Mouse (Mus musculus): Measurements from ENCODE around the gene Pi4k2b. TPM values are rescaled to one million over a fixed set of nuclear protein-coding genes. Genes with fewer than 3 reads are reported as not detected.
A peak's percentile ranks its signal among the peaks of the same experiment; 100 is the strongest.
"Not testable (repeated sequence)": the region's sequence is repeated elsewhere in the genome, so short reads cannot be mapped to it uniquely, and the experiment has no call there.

Pi4k2b gene
- total RNA-seq, 2 experiments from 2014 or later, result 1.5 to 2.6 TPM

DNA sequence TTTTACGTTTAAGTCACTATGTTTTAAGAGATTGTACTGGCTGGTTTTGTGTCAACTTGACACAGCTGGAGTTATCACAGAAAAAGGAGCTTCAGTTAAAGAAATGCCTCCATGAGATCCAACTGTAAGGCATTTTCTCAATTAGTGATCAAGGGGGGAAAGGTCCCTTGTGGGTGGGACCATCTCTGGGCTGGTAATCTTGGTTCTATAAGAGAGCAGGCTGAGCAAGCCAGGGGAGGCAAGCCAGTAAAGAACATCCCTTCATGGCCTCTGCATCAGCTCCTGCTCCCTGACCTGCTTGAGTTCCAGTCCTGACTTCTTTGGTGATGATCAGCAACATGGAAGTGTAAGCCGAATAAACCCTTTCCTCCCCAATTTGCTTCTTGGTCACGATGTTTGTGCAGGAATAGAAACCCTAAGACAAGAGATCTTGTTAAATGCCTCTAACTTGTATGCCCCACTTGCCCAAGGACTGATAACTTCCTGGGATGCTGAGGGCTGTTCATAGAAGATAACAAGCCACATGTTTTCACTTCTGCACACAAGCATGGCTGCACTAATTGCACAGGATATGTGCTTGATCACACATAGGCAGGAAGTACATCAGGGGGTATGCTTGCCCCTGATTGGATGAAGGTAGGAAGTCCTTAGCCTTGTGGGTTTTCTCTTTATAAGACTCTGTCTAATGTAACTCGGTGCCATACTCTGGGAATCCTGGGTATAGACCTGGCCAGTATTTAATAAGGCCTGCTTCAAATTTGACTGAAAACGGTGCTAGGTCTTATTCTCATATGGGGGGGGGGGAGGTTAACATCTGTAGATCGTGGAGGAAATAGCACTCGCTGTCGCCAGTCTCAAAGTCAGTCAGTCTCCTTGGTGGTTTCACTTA, 35.3 kb downstream of the Pi4k2b start:
- not testable (repeated sequence) for DNase-seq

DNA sequence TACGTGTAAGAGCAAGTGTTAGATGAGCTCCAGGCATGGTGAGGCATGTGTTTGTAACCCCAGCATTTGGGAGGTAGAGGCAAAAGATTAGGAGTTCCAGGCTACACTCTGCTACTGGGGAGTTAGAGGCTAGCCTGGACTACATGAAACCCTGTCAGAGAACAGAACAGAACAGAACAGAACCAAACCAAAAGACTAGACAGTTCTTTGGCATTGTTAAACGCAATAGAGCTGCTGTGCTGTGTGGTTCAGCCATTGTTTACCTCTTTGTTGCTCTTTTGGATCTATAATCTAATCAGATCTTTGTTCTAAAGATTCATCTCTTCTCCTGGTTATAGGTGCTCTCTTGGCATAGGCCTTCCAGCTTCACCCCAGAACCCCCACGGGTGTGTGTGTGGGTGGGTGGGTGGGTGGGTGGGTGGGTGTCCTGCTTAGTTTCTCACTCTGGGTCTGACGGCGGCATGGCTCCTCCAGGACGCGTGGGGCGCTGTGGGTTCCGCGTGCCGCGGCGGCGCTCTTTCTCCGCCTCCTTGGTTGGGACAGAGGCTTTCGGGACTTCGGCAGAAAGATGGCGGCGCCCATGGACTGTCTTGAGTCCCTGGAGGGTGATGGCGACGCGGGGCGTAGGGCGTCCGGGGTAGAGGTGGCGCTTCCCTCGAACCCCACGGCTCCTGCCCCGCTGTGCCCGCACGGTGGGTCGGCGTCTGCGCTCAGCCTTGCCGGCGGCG, 41.3 kb downstream of the Pi4k2b start:
- DNase-seq, result peak; percentile 86 to 89

DNA sequence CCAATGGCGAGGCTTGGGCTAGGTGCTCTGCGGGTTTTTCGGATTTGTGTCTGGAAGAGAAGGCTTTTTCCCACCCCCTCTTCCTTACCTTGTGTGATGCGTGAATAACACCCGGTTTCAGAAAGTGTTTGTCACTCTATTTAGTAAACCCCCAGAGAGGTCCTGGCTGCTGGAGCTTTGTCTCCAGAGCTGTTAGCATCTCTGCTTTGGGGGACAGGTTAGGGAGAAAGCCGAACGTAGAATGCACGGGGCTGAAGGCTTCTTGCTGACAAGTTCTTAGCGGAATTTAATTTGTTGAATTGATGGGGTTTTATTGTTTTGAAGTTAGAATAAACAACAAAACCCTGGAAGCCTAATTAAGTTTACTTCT, 41.9 kb downstream of the Pi4k2b start:
- DNase-seq, result no peak

DNA sequence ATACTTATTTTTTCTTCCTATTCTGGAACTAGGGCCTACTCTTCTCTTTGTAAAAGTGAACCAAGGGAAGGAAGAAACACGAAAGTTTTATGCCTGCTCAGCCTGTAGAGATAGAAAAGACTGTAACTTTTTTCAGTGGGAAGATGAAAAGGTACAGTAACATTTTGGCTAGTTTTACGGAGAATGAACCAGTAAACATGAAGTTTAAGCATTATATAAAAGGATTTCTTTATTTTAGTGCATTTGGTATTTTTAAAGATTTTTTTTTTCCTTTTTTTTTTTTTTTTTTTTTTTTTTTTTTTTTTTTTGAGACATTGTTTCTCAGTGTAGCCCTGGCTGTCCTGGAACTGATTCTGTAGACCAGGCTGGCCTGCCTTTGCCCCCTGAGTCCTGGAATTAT, 42.6 kb downstream of the Pi4k2b start:
- no peak for DNase-seq

DNA sequence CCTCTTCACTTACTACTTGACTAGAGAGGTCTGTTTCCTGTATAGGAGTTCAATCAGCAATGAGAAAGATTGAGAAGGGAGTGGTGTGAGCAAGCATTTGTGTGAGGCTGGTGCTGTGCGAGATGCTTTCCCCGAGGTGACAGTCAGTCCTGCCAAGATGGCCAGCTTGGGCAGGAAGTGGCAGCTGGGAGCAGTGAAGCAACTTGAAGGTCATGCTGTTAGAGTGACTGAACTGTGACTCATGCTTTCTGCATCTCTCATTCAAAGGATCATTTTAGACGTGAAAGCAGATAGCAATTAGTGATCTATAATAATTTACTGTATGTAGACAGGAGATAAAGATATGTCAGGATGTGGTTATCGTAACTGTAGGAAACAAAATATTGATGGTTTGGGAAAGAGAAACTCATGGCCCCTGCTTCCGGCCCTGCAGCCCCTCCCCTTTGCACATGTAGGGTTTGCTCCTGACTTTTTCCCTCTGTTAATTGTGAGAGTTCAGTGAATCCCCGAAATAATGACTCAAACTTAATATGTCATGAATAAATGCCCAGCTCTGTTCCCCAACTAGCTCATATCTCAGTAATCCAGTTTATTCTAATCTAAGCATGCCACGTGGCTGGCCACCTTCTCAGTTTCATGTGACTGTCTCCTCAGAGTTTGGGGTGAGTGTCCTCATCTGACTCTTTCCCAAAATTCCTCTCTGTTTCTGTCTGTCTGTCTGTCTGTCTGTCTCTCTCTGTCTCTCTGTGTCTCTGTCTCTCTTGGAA, 45.4 kb downstream of the Pi4k2b start:
- no peak for DNase-seq

DNA sequence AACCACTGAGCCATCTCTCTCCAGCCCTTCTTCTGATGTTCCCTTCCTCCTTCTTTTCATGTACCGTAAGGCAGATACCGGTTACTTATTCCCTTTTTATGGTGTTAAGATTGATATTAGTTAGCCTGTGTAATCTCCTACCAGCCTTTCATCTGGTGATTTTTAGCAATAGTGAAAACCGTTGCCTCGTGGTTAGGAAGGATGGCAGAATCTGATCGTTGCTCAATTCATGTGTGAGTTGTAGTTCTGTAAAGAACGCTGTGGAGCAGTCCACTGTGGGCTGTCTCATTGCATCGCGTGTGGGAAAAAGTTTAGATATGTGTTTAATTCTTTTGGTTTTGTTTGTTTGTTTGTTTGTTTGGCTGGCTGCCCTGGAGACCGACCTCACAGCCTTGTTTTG, 51.9 kb downstream of the Pi4k2b start:
- DNase-seq, result no peak

DNA sequence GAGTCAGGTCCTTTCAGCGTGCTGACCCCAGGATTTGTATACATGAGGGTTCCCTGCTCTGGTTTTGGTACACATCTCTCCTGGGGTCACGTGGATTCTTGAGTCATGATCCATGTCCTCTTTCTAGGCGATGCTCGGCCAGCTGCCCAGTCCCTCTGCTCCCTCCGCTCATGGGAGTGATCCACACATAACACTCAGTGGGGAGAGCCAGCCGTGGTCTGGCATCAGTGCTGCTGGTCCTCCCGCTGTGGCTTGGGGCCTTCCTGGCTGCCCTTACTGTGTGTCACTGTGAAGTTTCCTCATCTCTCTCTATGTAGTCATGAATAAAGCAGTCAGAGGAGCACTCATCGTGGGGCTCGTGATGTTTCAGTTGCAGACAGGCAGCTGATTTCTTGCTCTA, 52.7 kb downstream of the Pi4k2b start:
- DNase-seq, result peak in 1 of 2 experiments; percentile 14

DNA sequence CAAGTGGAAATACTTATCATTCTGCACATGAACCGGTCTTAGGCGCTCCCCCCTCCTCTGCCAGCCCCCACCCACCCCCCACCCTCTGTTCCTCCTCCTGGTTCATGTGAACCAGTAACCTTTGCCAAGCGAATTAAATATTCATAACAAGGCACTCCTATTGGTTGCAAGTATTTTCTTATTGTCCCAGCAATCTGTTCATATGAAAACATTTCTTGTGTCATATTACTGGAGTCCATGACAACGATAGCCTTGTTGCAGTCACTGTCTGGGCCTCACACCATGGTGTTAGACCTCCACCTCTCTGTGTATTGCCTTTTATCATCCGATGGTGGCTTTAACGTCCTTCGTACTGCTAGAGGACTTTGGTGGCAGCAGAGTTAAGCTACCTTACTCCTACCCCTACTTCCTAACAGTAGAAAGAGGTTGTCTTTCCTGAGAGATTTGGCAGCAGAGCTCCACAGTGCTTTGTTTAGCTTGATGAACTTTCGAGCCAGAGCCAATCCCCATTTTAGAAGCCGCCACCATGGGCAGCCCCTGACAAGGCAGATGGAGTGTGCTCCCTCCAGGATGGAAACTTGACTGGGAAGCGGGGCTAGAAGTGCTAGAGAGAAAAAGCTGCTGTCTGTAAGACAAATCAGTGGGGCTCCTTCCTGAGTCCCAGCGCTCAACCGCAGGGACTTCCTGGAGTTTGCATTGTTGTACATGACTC, 58.1 kb downstream of the Pi4k2b start:
- DNase-seq, result no peak

DNA sequence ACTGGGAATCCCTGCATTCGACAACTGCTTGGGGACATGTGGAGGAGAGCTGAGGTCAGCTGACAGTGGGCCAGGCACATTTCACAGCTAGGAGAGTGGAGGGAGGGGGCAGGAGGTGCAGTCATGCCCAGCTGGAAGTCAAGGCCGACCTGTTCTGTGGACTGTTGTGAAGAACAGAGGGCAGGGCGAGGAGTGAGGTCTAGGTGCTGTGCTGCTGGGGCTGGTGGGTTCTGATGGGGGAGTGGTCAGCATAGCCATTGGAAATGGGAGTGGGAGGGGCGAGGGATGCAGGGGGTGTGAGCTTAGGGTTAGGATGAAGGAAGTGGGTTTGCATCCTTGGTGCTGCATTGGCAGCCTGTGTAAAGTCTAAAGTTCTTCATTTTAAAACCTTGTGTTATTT, 64.4 kb downstream of the Pi4k2b start:
- DNase-seq, result no peak

DNA sequence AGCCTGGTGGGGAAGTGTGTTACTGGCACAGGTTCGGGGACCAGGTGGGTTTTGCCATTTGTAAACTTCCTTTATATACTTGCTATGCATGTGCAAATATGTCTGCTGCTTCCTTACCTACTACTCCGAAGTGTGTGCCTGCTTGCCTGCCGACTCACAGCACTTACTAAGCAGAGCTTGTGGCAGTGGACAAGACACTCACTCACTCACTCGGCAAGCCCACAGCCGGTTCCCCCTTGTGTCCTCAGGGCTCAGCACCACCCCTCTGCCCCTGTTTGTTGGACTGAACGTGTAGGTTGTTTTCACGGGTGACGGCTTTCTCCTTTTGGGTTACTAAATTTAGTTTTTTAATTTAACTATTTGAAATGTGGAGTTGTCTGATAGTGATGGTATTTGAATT, 65.0 kb downstream of the Pi4k2b start:
- DNase-seq, result no peak

DNA sequence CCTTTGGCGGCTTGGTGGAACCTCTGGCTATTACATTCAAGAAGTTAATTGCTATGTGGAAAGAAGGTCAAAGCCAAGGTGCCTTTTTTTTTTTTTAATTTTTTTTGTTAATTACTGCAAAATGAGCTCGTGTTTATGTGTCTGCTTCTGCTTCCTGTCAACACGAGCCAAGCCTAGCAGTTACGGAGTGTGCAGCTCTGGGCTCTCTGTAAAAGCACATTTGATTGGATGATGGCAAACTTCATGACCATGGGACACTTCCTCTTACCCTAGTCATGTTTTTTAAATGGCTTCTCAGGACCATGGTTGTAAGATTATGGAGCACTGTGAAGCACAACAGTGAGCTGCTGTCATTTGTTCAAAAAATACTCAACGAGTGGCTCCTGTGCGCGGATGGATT, 65.7 kb downstream of the Pi4k2b start:
- DNase-seq, result no peak

DNA sequence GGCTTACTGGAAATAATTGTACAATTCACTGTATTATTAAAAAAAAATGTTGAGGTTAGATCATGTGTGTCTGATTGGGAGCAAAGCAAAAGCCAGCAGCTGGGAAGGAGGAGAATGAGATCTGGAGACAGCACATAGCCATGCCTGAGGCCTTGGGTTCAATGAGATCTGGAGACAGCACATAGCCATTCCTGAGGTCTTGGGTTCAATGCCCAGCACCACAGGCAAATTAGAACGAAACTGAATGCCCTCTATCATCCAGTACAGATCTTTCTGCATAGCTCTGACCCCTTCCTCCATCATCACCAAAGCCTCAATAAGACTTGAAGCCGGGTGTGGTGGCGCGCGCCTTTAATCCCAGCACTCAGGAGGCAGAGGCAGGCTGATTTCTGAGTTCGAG, 69.1 kb downstream of the Pi4k2b start:
- no peak for DNase-seq

DNA sequence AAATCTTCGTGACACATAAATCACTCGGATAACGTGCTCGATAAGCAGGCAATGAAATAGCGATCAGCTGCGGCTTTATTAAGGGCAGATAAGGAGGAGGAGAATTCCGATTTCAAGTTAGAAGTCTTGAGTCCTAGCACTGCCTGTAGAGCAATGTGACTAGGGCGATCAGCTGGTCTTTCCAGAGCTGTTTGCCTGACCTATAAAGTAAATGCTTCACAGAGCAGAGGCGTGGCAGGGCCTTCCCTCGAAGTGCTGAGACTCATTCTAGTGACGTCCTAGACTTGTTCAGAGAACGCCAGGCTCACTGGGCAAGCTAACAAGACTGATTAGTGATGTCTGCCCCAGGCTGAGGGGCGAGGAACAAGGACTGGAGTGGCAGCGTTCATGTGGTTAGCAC, 69.7 kb downstream of the Pi4k2b start:
- DNase-seq, result no peak

DNA sequence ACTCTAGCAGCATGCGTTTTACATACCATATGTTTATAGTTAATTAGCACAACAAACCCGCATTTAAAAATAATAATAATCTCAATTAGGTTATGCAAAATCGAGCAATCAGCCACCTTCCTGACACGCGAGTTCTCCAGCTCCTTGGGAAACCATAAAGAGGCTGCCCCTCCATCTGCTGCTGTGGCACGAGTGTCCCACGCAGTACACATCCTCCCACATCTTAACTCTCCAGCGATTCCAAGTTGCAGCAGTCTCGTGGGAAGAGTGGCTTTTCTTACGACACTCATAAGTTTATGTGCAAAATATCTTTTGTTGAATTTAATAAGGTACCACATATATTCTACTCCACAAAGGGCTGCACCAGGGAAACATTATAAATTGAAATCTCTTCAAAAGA, 71.1 kb downstream of the Pi4k2b start:
- DNase-seq, result no peak

DNA sequence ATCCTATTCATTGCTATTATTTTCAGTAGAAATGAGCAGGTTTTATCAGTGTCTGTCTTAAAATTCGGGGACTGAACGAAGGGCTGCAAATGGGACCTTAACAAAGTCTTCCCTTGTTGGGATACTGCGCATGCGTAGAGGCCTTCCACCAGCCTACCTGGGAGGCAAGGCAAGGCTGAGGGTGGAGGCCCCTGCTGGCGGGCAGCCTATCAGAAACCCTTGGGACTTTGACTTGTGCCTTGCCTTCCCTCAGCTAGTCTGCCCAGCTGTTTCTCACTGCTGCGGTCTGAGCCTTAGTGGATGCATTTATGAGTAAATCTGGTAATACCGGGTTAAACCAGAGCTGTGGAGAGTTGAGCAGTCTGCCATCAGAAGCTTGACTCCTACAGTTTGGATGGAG, 71.9 kb downstream of the Pi4k2b start:
- no peak for DNase-seq

DNA sequence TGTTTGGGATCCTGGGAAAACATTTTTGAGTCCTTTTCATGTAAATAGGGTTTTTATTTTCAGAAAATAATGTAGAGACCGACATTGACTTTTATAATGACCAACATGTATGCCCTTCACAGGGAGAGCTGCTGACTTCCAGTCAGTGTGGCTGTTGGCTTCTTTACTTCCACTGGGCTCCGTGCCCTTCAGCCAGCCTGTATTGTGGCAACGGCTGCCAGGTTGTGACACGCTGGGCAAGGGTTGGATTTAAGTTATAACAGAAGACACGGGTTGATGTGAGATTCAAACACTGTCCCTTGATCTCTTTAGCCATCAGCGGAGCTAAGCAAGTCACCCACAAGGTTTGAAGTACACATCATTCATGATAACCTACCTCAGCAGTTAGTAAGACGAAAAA, 77.3 kb downstream of the Pi4k2b start:
- no peak for DNase-seq

Other genes starting within 250 kb of the Pi4k2b start
- gene Lgi2, start 175.1 kb upstream of the Pi4k2b start, total RNA-seq (2021), result under 1 TPM; 0.54 to 0.57 TPM
- gene Sepsecs, start 71.9 kb upstream of the Pi4k2b start, total RNA-seq (2021), result 1 to 10 TPM; 5.2 to 6.7 TPM
- gene Zcchc4, start 33.8 kb downstream of the Pi4k2b start, total RNA-seq (2021), result 1 to 10 TPM; 6.7 to 9.3 TPM
- gene Anapc4, start 92.4 kb downstream of the Pi4k2b start, total RNA-seq (2021), result 10 to 100 TPM; 28.8 to 31.5 TPM

Data from heart, adult 18-20 months (tissue).